Mouse (Mus musculus): ENCODE data around the gene Gpr108.
A peak's percentile ranks its signal among the peaks of the same experiment; 100 is the strongest.

Gpr108 gene

GRCm38 (mm10) chr17:57246663-57247392, 1.4 kb downstream of the Gpr108 start:
- DNase-seq (ENCODE audit: low read depth, low spot score), result peak; percentile 32

GRCm38 (mm10) chr17:57245311-57245929, 2.8 kb downstream of the Gpr108 start:
- DNase-seq (ENCODE audit: low read depth, low spot score), result no peak

GRCm38 (mm10) chr17:57243650-57244370, 4.4 kb downstream of the Gpr108 start:
- no peak for DNase-seq (ENCODE audit: low read depth, low spot score)

- no peak for DNase-seq (ENCODE audit: low read depth, low spot score)
These were observed 11.1 kb downstream of the Gpr108 start for GRCm38 (mm10) chr17:57237181-57237580.

- no peak for DNase-seq (ENCODE audit: low read depth, low spot score)
These were observed 12.4 kb downstream of the Gpr108 start for GRCm38 (mm10) chr17:57235803-57236202.

GRCm38 (mm10) chr17:57234254-57234928, 13.9 kb downstream of the Gpr108 start:
- DNase-seq (ENCODE audit: low read depth, low spot score), result no peak

GRCm38 (mm10) chr17:57233038-57233437, 15.2 kb downstream of the Gpr108 start:
- DNase-seq (ENCODE audit: low read depth, low spot score), result no peak

- no peak for DNase-seq (ENCODE audit: low read depth, low spot score)
These were observed 16.0 kb downstream of the Gpr108 start for GRCm38 (mm10) chr17:57232200-57232599.

GRCm38 (mm10) chr17:57231321-57231771, 16.9 kb downstream of the Gpr108 start:
- DNase-seq (ENCODE audit: low read depth, low spot score), result no peak

- DNase-seq (ENCODE audit: low read depth, low spot score), result no peak
These were observed 17.5 kb downstream of the Gpr108 start for GRCm38 (mm10) chr17:57230728-57231125.

- no peak for DNase-seq (ENCODE audit: low read depth, low spot score)
These were observed 18.2 kb downstream of the Gpr108 start for GRCm38 (mm10) chr17:57229851-57230727.

GRCm38 (mm10) chr17:57228873-57229272, 19.4 kb downstream of the Gpr108 start:
- DNase-seq (ENCODE audit: low read depth, low spot score), result no peak

- DNase-seq (ENCODE audit: low read depth, low spot score), result no peak
These were observed 20.2 kb downstream of the Gpr108 start, which contains the start of gene C3 for GRCm38 (mm10) chr17:57228014-57228413. C3 (minus strand) TSS chr17:57228136.

- no peak for DNase-seq (ENCODE audit: low read depth, low spot score)
These were observed 20.8 kb downstream of the Gpr108 start for GRCm38 (mm10) chr17:57227468-57227867.

- DNase-seq (ENCODE audit: low read depth, low spot score), result no peak
These were observed 24.9 kb downstream of the Gpr108 start for GRCm38 (mm10) chr17:57223313-57223712.

- no peak for DNase-seq (ENCODE audit: low read depth, low spot score)
These were observed 26.3 kb downstream of the Gpr108 start for GRCm38 (mm10) chr17:57221911-57222310.

GRCm38 (mm10) chr17:57219884-57220207, 28.4 kb downstream of the Gpr108 start:
- peak; percentile 44 for DNase-seq (ENCODE audit: low read depth, low spot score)

GRCm38 (mm10) chr17:57219167-57219883, 28.9 kb downstream of the Gpr108 start:
- peak; percentile 68 for DNase-seq (ENCODE audit: low read depth, low spot score)

GRCm38 (mm10) chr17:57218335-57218900, 29.8 kb downstream of the Gpr108 start:
- DNase-seq (ENCODE audit: low read depth, low spot score), result no peak
